Mouse (Mus musculus): ENCODE data around the gene Rnf43. TPM values are rescaled to one million over a fixed set of nuclear protein-coding genes. Genes with fewer than 3 reads are reported as not detected.
A peak's percentile ranks its signal among the peaks of the same experiment; 100 is the strongest.

The Rnf43 gene
- polyA plus RNA-seq, 1 experiment from 2014 or later: 0.96 TPM

DNA sequence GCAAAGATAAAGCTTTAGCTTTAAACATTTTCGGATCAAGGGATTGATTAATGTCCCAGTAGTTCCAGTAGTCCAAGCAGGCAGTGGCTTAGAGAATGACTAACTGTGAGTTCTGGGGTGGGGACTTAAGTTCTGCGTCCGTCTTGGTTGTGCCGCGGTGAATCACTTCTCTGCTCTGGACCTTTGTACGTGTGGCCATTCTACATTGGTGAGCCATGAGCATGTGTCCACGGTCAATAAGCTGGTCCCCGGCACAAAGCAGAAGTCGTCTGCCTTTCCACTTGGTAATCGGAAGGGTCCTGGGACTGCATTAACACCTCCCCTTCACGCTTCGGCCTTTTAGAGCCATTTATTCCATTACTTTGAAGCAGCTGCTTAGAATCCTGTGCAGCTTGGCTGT is 19.6 kb downstream of the Rnf43 start:
- ATAC-seq (replicated peaks; ENCODE audit: insufficient number of reproducible peaks, low FRiP score, low TSS enrichment): no peak
- H3K4me2 ChIP-seq: no peak overlapping the region
- WGBS (ENCODE audit: insufficient replicate concordance): 85% methylated on average over 12 of the region's 12 CpGs
- no peak overlapping the region for H3K27ac ChIP-seq (ENCODE audit: low read depth, low read length)
- H3K36me3 ChIP-seq (ENCODE audit: control insufficient read depth, insufficient read depth, low read length): no peaks in the 10 kb centered on the region
- no peaks in the 10 kb centered on the region; the same call in 1 of the 2 replicates for H3K4me1 ChIP-seq (ENCODE audit: control insufficient read depth, insufficient read depth, low read length)
- H3K27me3 ChIP-seq (ENCODE audit: control insufficient read depth, insufficient read depth, low read length): no peaks in the 10 kb centered on the region
- no peak overlapping the region for H3K4me3 ChIP-seq (ENCODE audit: low read depth, low read length)
- no peak overlapping the region for H3K9ac ChIP-seq (ENCODE audit: low read depth, low read length)
- no peaks in the 10 kb centered on the region for H3K9me3 ChIP-seq (replicated peaks; ENCODE audit: control insufficient read depth, low read length)

DNA sequence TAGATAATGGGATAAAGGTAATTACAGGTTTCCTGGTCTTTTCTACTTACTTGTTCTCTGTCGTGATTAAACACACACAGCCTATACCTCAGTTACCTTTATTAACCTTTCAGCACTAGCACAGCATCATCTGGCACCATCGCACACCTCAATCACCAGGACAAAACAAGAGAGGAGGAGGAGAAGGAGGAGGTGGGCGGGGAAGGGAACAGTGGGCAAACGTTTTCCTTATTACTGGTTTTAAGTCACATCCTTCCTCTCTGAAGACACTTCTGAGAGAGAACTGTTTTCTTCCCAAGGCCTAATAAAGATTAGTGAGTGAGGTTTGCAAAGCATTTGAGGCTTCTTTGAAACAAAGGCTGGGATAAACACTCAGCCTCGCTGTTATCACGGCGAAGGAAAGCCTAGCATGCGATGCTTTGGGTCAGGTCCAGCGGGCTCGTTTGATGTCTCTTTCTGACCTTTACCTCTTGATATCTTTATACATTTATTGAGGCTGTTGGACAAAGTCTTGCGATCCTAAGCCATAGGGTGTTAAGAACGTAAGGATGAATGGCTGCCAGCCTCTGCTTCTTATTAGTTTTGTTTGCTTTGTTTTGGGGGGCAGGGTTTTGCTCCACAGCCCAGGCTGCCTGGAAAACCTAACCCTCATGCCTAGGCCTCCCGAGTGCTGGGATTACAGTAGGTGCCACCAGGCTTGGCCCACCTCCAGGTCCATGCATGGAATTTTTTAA is 20.5 kb downstream of the Rnf43 start:
- H3K27ac ChIP-seq (ENCODE audit: low read depth, low read length): no peak overlapping the region
- no peak for ATAC-seq (replicated peaks; ENCODE audit: insufficient number of reproducible peaks, low FRiP score, low TSS enrichment)
- no peaks in the 10 kb centered on the region for H3K27me3 ChIP-seq (ENCODE audit: control insufficient read depth, insufficient read depth, low read length)

DNA sequence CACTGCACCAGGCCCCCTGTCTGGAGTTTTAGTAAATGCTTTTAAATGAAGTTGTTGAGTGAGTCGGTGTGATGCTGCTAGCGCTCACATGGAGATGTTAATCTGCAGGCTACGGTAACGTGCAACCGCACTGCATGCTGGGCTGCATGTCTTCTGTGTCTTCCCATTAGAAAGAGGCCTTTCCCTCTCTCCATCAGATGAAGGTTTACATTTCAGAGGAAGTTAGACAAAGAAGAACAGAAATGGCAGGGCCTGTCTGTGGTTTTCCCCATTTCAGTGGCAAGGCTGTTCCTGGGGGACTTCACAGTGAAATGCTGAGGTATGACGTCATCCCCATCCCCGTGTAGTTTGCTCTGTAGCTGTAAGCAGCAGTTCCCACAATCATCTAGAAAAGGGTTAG is 23.9 kb downstream of the Rnf43 start:
- H3K9me3 ChIP-seq (replicated peaks; ENCODE audit: control insufficient read depth, low read length): no peaks in the 10 kb centered on the region
- peaks cover 19% of the 10 kb centered on the region for H3K4me1 ChIP-seq (ENCODE audit: control insufficient read depth, insufficient read depth, low read length)
- 54% methylated on average over 7 of the region's 7 CpGs for WGBS (ENCODE audit: insufficient replicate concordance)
- no peak overlapping the region for H3K27ac ChIP-seq (ENCODE audit: low read depth, low read length)
- ATAC-seq (replicated peaks; ENCODE audit: insufficient number of reproducible peaks, low FRiP score, low TSS enrichment): no peak
- H3K9ac ChIP-seq (ENCODE audit: low read depth, low read length): no peak overlapping the region
- H3K27me3 ChIP-seq (ENCODE audit: control insufficient read depth, insufficient read depth, low read length): no peaks in the 10 kb centered on the region
- H3K36me3 ChIP-seq (ENCODE audit: control insufficient read depth, insufficient read depth, low read length): no peaks in the 10 kb centered on the region
- H3K4me2 ChIP-seq: no peak overlapping the region
- no peak overlapping the region for H3K4me3 ChIP-seq (ENCODE audit: low read depth, low read length)

More for the DNA sequence above, 20.5 kb downstream of the Rnf43 start:
- H3K4me3 ChIP-seq (ENCODE audit: low read depth, low read length): no peak overlapping the region
- H3K4me2 ChIP-seq: no peak overlapping the region
- no peaks in the 10 kb centered on the region for H3K36me3 ChIP-seq (ENCODE audit: control insufficient read depth, insufficient read depth, low read length)
- peaks cover 7% of the 10 kb centered on the region for H3K4me1 ChIP-seq (ENCODE audit: control insufficient read depth, insufficient read depth, low read length)
- 47% methylated on average over 13 of the region's 13 CpGs for WGBS (ENCODE audit: insufficient replicate concordance)
- H3K9ac ChIP-seq (ENCODE audit: low read depth, low read length): no peak overlapping the region
- H3K9me3 ChIP-seq (replicated peaks; ENCODE audit: control insufficient read depth, low read length): no peaks in the 10 kb centered on the region

DNA sequence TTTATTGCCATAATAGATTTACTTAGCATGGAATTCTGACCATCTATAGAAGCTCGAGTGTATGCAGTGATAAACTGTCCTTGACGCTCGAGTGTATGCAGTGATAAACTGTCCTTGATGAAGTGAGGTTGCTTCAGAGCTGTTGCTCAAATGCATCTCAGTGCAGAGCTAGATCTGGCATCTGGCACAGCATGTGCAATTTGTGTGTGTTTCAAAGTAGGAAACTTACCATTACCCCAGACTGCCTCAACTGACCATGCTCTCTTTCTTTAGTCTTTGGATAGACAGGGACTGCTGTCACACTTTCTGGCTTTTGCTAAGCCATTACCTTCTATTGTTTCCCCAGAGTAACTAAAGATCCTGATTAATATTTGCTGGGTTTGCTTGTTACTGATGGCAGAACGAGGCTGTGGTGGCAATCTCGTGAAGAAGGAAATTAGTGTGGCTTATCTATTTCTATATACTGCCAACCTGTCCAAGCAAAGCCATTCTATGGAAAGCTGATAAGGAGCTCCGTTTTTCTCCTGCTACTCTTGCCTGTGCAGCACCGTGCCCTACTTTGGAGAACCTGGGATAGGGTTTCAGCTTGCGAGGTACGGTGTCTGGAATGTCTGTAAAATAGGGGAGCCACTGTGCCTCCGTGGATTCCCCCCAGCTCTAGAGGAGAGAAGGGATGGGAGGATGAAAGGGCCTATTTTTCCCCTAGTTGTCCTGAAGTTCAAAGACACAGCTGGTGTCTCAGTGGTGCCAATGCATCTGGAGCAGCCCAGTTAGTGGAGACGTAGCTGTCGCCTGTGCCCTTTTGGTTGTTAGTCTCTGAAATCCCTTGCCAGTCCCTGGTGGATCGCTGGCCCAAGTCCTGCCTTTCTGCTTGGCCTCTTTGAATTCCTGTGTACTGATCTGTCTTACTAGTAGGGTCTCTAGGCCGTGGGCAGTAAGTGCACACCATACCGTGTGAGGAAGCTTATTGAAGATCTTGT is 25.0 kb downstream of the Rnf43 start:
- no peaks in the 10 kb centered on the region for H3K9me3 ChIP-seq (replicated peaks; ENCODE audit: control insufficient read depth, low read length)
- H3K4me3 ChIP-seq (ENCODE audit: low read depth, low read length): no peak overlapping the region
- WGBS (ENCODE audit: insufficient replicate concordance): 55% methylated on average over 15 of the region's 15 CpGs
- H3K9ac ChIP-seq (ENCODE audit: low read depth, low read length): no peak overlapping the region
- no peak overlapping the region for H3K27ac ChIP-seq (ENCODE audit: low read depth, low read length)
- H3K36me3 ChIP-seq (ENCODE audit: control insufficient read depth, insufficient read depth, low read length): no peaks in the 10 kb centered on the region
- H3K4me2 ChIP-seq: no peak overlapping the region
- H3K4me1 ChIP-seq (ENCODE audit: control insufficient read depth, insufficient read depth, low read length): peaks cover 19% of the 10 kb centered on the region
- no peak for ATAC-seq (replicated peaks; ENCODE audit: insufficient number of reproducible peaks, low FRiP score, low TSS enrichment)
- H3K27me3 ChIP-seq (ENCODE audit: control insufficient read depth, insufficient read depth, low read length): no peaks in the 10 kb centered on the region

DNA sequence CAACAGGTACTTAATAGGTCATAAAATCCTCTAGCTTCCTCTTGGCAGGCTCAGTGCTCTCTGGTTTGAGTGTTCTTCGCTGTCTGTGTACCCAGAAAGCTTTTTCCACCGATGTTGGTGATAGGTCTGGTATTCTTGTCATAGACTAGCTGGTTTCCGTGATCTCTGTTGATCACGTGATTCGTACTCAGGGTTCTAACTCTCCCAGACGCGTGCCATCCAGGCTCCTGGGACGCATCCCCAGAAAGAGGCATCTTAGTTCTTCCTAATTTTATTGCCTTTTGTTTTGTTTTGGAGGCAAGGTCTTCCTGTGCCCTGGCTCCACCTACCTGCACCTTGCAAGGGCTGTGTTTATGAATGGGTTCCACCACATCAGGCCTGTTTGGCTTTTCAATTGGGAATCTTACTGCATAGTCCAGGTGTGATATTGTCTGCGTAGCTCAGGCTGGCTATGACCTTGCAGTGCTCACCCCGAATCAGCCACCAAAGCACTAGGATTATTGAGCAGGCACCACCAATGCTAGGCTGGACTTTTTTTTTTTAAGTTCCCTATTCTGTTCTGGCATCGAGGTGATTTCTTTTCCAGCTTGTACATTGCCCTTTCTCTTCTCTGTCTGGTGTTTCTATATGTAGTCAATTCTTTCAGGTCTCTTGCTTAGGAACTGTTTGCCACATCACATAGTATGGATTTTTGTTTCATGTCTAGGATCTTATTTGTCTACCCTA is 26.1 kb downstream of the Rnf43 start:
- H3K9me3 ChIP-seq (replicated peaks; ENCODE audit: control insufficient read depth, low read length): no peaks in the 10 kb centered on the region
- WGBS (ENCODE audit: insufficient replicate concordance): 88% methylated on average over 11 of the region's 11 CpGs
- no peaks in the 10 kb centered on the region for H3K27me3 ChIP-seq (ENCODE audit: control insufficient read depth, insufficient read depth, low read length)
- no peak overlapping the region for H3K4me3 ChIP-seq (ENCODE audit: low read depth, low read length)
- peaks cover 19% of the 10 kb centered on the region for H3K4me1 ChIP-seq (ENCODE audit: control insufficient read depth, insufficient read depth, low read length)
- H3K4me2 ChIP-seq: no peak overlapping the region
- ATAC-seq (replicated peaks; ENCODE audit: insufficient number of reproducible peaks, low FRiP score, low TSS enrichment): no peak
- no peak overlapping the region for H3K9ac ChIP-seq (ENCODE audit: low read depth, low read length)
- H3K36me3 ChIP-seq (ENCODE audit: control insufficient read depth, insufficient read depth, low read length): no peaks in the 10 kb centered on the region
- H3K27ac ChIP-seq (ENCODE audit: low read depth, low read length): no peak overlapping the region

DNA sequence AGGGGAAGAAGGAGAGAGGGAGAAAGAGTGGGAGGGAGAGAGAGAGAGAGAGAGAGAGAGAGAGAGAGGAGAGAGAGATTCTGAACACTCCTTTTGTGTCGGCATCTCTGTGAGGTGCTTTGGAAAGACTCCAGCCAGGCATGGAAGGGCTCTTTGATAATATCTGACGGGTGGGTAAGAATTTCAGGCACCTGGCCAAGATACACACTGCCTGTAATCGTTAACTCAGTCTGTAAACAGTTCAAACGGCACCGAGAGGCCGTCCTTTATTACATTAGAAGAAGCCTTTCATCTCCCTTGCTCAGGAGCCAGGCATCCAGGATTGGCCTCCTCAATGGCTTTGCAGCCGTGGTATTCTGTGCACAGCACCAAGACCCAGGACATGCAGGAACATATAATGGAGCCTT is 26.9 kb downstream of the Rnf43 start:
- Histone ChIP-seq H3K4me2 (peak overlapping the region; percentile 30), H3K4me1 (ENCODE audit: control insufficient read depth, insufficient read depth, low read length) (peaks cover 19% of the 10 kb centered on the region), H3K36me3 (ENCODE audit: control insufficient read depth, insufficient read depth, low read length) (no peaks in the 10 kb centered on the region), H3K9ac (ENCODE audit: low read depth, low read length) (no peak overlapping the region), H3K27me3 (ENCODE audit: control insufficient read depth, insufficient read depth, low read length) (no peaks in the 10 kb centered on the region), H3K4me3 (ENCODE audit: low read depth, low read length) (no peak overlapping the region), H3K9me3 (replicated peaks; ENCODE audit: control insufficient read depth, low read length) (no peaks in the 10 kb centered on the region), H3K27ac (ENCODE audit: low read depth, low read length) (peak overlapping the region; percentile 50; the same call in 1 of the 2 replicates)
- ATAC-seq (replicated peaks; ENCODE audit: insufficient number of reproducible peaks, low FRiP score, low TSS enrichment): no peak
- 15% methylated on average over 7 of the region's 7 CpGs for WGBS (ENCODE audit: insufficient replicate concordance)

DNA sequence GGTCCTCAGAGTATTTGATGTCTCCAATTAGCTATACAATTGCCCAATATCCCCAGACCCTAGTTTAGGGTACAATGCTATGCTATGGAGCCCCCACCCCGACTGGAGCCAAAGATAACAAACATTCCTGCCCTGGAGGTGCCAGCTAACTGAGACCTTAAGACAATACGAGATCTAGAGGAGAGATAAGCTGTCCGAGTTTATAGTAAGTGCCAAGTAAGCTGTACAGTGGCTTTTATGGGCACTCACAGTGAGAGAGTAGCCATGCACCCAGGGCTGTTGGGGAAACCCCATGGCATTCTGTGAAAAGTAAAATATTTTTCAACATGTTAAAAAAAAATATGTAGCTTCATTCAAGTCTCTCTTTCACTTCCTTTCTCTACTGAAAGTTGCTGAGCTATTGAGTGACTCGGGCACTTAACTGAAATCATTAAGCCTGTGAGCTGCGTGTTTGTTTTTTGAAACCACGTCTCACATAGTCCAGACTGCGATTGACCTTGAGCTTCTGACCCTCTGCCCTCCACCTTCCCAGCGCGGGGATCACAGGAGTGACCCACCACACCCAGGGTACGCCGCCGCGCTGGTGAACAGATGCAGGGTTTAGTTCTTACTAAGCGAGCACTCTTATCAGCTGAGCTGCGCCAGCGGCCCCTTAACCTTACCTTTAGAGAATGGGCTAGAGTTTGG is 27.7 kb downstream of the Rnf43 start:
- 0 out of 2 replicates have a peak, but pooled peaks have one; percentile 22 for ATAC-seq (replicated peaks; ENCODE audit: insufficient number of reproducible peaks, low FRiP score, low TSS enrichment)
- 59% methylated on average over 16 of the region's 16 CpGs for whole genome bisulfite sequencing (ENCODE audit: insufficient replicate concordance)
- H3K4me3 ChIP-seq (ENCODE audit: low read depth, low read length): no peak overlapping the region
- peak overlapping the region; percentile 7; the same call in 1 of the 2 replicates for H3K4me2 ChIP-seq
- H3K36me3 ChIP-seq (ENCODE audit: control insufficient read depth, insufficient read depth, low read length): no peaks in the 10 kb centered on the region
- no peaks in the 10 kb centered on the region for H3K27me3 ChIP-seq (ENCODE audit: control insufficient read depth, insufficient read depth, low read length)
- H3K27ac ChIP-seq (ENCODE audit: low read depth, low read length): peak overlapping the region; percentile 50; the same call in 1 of the 2 replicates
- peaks cover 19% of the 10 kb centered on the region for H3K4me1 ChIP-seq (ENCODE audit: control insufficient read depth, insufficient read depth, low read length)
- H3K9me3 ChIP-seq (replicated peaks; ENCODE audit: control insufficient read depth, low read length): no peaks in the 10 kb centered on the region
- no peak overlapping the region for H3K9ac ChIP-seq (ENCODE audit: low read depth, low read length)

Measured in heart, embryonic 11.5 days (tissue).